Mouse (Mus musculus) ES-Bruce4 (cell line): ENCODE data around the gene Lep.

Source experiments
- CTCF ChIP-seq: IDR thresholded peaks from one replicate; pipeline ENCODE4 v1.8.1; 2011; ENCODE audit warnings: low read depth, low read length
- EP300 ChIP-seq: IDR thresholded peaks from 2 replicates; pipeline ENCODE4 v1.6.1; 2011; ENCODE audit warnings: low read depth, low read length; ENCODE audit not compliant: insufficient read depth
- POLR2A ChIP-seq: IDR thresholded peaks from one replicate; pipeline ENCODE4 v1.8.1; 2011; ENCODE audit warnings: low read length; ENCODE audit not compliant: insufficient read depth

DNA sequence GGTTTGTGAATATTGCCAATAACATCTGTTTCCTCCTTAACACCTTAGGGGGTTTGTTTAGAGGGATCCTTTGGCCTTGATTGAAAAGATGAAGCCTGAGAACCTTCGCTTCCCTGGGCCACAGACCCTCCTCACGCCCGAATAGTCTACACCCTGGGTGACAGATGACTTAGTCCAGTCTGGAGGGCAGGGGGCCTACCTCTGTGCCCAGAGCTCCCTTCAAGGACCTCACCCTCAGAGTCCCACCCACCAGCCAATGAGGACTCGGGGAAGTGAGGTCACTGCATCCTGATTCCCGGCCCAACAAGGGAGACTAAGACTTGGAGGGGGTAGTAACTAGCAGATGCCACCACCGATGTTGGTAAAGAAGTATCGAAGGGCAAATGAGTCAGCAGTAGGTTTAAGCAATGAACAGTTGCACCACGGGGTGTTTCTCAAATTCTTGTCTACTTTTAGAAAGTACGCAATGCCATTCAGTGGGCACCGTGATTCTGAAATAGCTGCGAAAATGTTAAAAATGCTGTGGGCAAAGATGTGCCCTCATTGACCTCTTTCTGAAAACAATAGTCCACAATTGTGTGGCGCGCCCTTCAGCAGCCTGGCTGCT, 28.2 kb upstream of the Lep start:
- TF ChIP-seq POLR2A (no peak), CTCF (no peak), EP300 (no peak)
